ENCODE assay signal across 8 mouse cellular contexts in the genomic region with DNA sequence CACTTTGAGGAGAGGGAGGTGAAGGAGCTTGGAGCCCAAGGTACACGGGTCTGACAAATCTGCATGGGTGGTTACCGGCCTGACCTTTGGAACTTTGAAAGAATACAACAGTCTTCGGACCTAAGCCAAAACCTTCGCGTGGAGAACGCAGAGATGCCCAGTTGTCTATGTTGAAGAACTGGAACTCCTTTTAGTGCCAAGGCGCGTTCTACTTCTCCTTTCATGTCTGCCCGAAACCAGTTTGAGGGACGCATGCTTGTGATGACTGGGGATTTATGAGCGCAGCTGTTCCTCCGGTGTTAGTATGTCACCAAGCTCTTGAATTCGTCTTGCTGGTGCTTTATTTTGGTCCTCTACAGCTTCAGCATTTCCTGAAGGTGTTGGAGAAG. TPM values are rescaled to one million over a fixed set of nuclear protein-coding genes. Genes with fewer than 3 reads are reported as not detected.
DNase-seq lines count a peak whose midpoint lies in the region; ATAC-seq and TF ChIP-seq lines count a peak whose summit lies in the region.

No protein-coding gene starts in this region.

- H3K4me3 ChIP-seq in spleen, adult 2 months (ENCODE audit: extremely low read depth, insufficient read depth, insufficient read length) = peak overlapping the region; percentile 95; the same call in 1 of the 2 replicates
- peak overlapping the region; percentile 77 for H3K4me3 ChIP-seq in forebrain, embryonic 15.5 days
- H3K4me3 ChIP-seq in limb, embryonic 10.5 days = peak overlapping the region; percentile 77

- no peak for ATAC-seq in forebrain, embryonic 15.5 days (replicated peaks)

- peaks cover 20% of the 10 kb centered on the region; the same call in 1 of the 2 replicates for H3K4me1 ChIP-seq in spleen, adult 2 months (ENCODE audit: control insufficient read depth, insufficient read depth, insufficient read length)
- H3K4me1 ChIP-seq in forebrain, embryonic 15.5 days = peaks cover 43% of the 10 kb centered on the region
- H3K4me1 ChIP-seq in limb, embryonic 10.5 days = peaks cover 27% of the 10 kb centered on the region

- peak; percentile 40 to 48 for DNase-seq in spleen, adult 2 months (ENCODE audit: low read depth in 1 of 2, low spot score in 2 of 2)
- DNase-seq in spleen, adult 12 weeks (ENCODE audit: low spot score) = no peak
- no peak for DNase-seq in limb, embryonic 10.5 days (ENCODE audit: low spot score)
- peak; percentile 26 for DNase-seq in naive thymus-derived CD4-positive, alpha-beta T cell, adult 2 months (ENCODE audit: low read depth)
- no peak for DNase-seq in right cerebral cortex, adult 18-20 months
- no peak for DNase-seq in right cerebral cortex, postnatal 25 days
- no peak for DNase-seq in adrenal gland, postnatal 4 days (ENCODE audit: low spot score in 2 of 2)

- WGBS in spleen, adult 2 months = 8% methylated on average over 13 of the region's 13 CpGs
- 82% methylated on average over 13 of the region's 13 CpGs for WGBS in forebrain, embryonic 15.5 days
- 81% methylated on average over 13 of the region's 13 CpGs for WGBS in limb, embryonic 10.5 days

- no peak for TF ChIP-seq POLR2A in spleen, adult 2 months (IDR thresholded peaks at IDR 0.05; ENCODE audit: low read depth, low read length)

- H3K27ac ChIP-seq in spleen, adult 2 months (ENCODE audit: insufficient read depth, low read length) = peak overlapping the region; percentile 93
- H3K27ac ChIP-seq in forebrain, embryonic 15.5 days (replicated peaks) = no peak overlapping the region
- H3K27ac ChIP-seq in limb, embryonic 10.5 days = no peak overlapping the region

- H3K27me3 ChIP-seq in spleen, adult 2 months (ENCODE audit: control insufficient read depth, insufficient read depth, low read length) = no peaks in the 10 kb centered on the region
- H3K27me3 ChIP-seq in forebrain, embryonic 15.5 days = no peaks in the 10 kb centered on the region
- no peaks in the 10 kb centered on the region for H3K27me3 ChIP-seq in limb, embryonic 10.5 days (ENCODE audit: low read depth, poor library complexity, severe bottlenecking)

- no peaks in the 10 kb centered on the region for H3K9me3 ChIP-seq in forebrain, embryonic 15.5 days
- H3K9me3 ChIP-seq in limb, embryonic 10.5 days (replicated peaks) = no peaks in the 10 kb centered on the region

- no peaks in the 10 kb centered on the region for H3K36me3 ChIP-seq in spleen, adult 2 months (ENCODE audit: control insufficient read depth, insufficient read depth, low read length)
- no peaks in the 10 kb centered on the region for H3K36me3 ChIP-seq in forebrain, embryonic 15.5 days
- no peaks in the 10 kb centered on the region for H3K36me3 ChIP-seq in limb, embryonic 10.5 days

- no peak for TF ChIP-seq CTCF in spleen, adult 2 months (IDR thresholded peaks at IDR 0.05; ENCODE audit: extremely low read depth, insufficient read depth, insufficient read length, insufficient replicate concordance)

- H3K4me2 ChIP-seq in forebrain, embryonic 15.5 days (replicated peaks) = peak overlapping the region; percentile 79

- H3K9ac ChIP-seq in forebrain, embryonic 15.5 days (replicated peaks) = 0 out of 2 replicates have a peak overlapping the region, but pooled peaks have one; percentile 78

RNA-seq across cellular contexts. Expression of a gene that starts 1.0 kb away (rescaled TPM):
- 79.2 and 88.4 TPM in 2 replicates for polyA plus RNA-seq in spleen, adult 2 months (2012; rRNA removed)
- polyA plus RNA-seq in forebrain, embryonic 15.5 days (2015; fragmentation: Nextera tagmentation; extraction: Ambion mirVana) = 57.7 and 60.5 TPM in 2 replicates
- 37.4 and 41.9 TPM in 2 replicates for polyA plus RNA-seq in limb, embryonic 10.5 days (2016; fragmentation: Nextera tagmentation; extraction: Ambion mirVana)
- total RNA-seq in adrenal gland, postnatal 4 days (2021) = 10 to 100 TPM; 63.4 to 72.2 TPM

RNA-seq across cellular contexts. Expression of a gene that starts 9.1 kb away (rescaled TPM):
- 13.0 and 16.7 TPM in 2 replicates for polyA plus RNA-seq in spleen, adult 2 months (2012; rRNA removed)
- polyA plus RNA-seq in forebrain, embryonic 15.5 days (2015; fragmentation: Nextera tagmentation; extraction: Ambion mirVana) = 62.9 and 69.3 TPM in 2 replicates
- 60.0 and 61.3 TPM in 2 replicates for polyA plus RNA-seq in limb, embryonic 10.5 days (2016; fragmentation: Nextera tagmentation; extraction: Ambion mirVana)
- 10 to 100 TPM; 50.7 to 55.7 TPM for total RNA-seq in adrenal gland, postnatal 4 days (2021)

RNA-seq across cellular contexts. Expression of a gene that starts 24.4 kb away (rescaled TPM):
- polyA plus RNA-seq in spleen, adult 2 months (2012; rRNA removed) = 4.1 and 14.5 TPM in 2 replicates
- 24.1 and 26.2 TPM in 2 replicates for polyA plus RNA-seq in forebrain, embryonic 15.5 days (2015; fragmentation: Nextera tagmentation; extraction: Ambion mirVana)
- 17.7 and 18.3 TPM in 2 replicates for polyA plus RNA-seq in limb, embryonic 10.5 days (2016; fragmentation: Nextera tagmentation; extraction: Ambion mirVana)
- 10 to 100 TPM; 23.5 to 27.3 TPM for total RNA-seq in adrenal gland, postnatal 4 days (2021)

RNA-seq across cellular contexts. Expression of a gene that starts 27.5 kb away (rescaled TPM):
- 44.5 and 47.6 TPM in 2 replicates for polyA plus RNA-seq in spleen, adult 2 months (2012; rRNA removed)
- 26.6 and 29.8 TPM in 2 replicates for polyA plus RNA-seq in forebrain, embryonic 15.5 days (2015; fragmentation: Nextera tagmentation; extraction: Ambion mirVana)
- polyA plus RNA-seq in limb, embryonic 10.5 days (2016; fragmentation: Nextera tagmentation; extraction: Ambion mirVana) = 10.1 and 12.0 TPM in 2 replicates
- 10 to 100 TPM; 23.4 to 29.2 TPM for total RNA-seq in adrenal gland, postnatal 4 days (2021)

RNA-seq across cellular contexts. Expression of a gene that starts 40.6 kb away (rescaled TPM):
- polyA plus RNA-seq in spleen, adult 2 months (2012; rRNA removed) = 135 and 219 TPM in 2 replicates
- 751 and 752 TPM in 2 replicates for polyA plus RNA-seq in forebrain, embryonic 15.5 days (2015; fragmentation: Nextera tagmentation; extraction: Ambion mirVana)
- polyA plus RNA-seq in limb, embryonic 10.5 days (2016; fragmentation: Nextera tagmentation; extraction: Ambion mirVana) = 635 and 703 TPM in 2 replicates
- total RNA-seq in adrenal gland, postnatal 4 days (2021) = 100 to 1,000 TPM; 381 to 426 TPM

Comparison
In these comparisons a context has a peak if more than half of its experiments do, and no peak if none do; other contexts are left out.
1. DNase-seq: peak in spleen, adult 2 months (2 of 2) and naive thymus-derived CD4-positive, alpha-beta T cell, adult 2 months (single experiment); none in spleen, adult 12 weeks (single experiment), limb, embryonic 10.5 days (single experiment), right cerebral cortex, adult 18-20 months (single experiment), right cerebral cortex, postnatal 25 days (single experiment) and adrenal gland, postnatal 4 days (0 of 2).
2. Peak in every context shown above with its lines, with median percentiles within 50 percentile points of each other: H3K4me3 ChIP-seq.